In genomic region chr6:33946911-33947489, GRCm38 (mm10) we compare ENCODE assay signal across 13 mouse cellular contexts.
DNase-seq lines count a peak whose midpoint lies in the region; ATAC-seq lines count a peak whose summit lies in the region.
"Had no signal": no experiment of that assay in that cellular context is flagged by ENCODE, and none has a peak within 500 bp of the region (broad histone marks: within the 10 kb centered on the region; RNA-seq: fewer than 3 reads in every experiment).

No protein-coding gene starts in this region.

- peak; percentile 7 for DNase-seq in adrenal gland, postnatal 14 days
- no peak for DNase-seq in adrenal gland, postnatal 10 days
- DNase-seq in lung, postnatal 25 days (ENCODE audit: low spot score) = no peak
- peak; percentile 43 for DNase-seq in thymus, postnatal 14 days
- no peak for DNase-seq in adrenal gland, adult 8-10 months
- no peak for DNase-seq in urinary bladder, postnatal 4 days (ENCODE audit: low spot score in 2 of 2)
- DNase-seq: cerebellum, adult 11 months; kidney, adult 2 months had no signal

- no peak overlapping the region for H3K9ac ChIP-seq in lung, embryonic 15.5 days
- no peak overlapping the region for H3K9ac ChIP-seq in heart, embryonic 15.5 days
- H3K9ac ChIP-seq: limb, embryonic 13.5 days had no signal

- H3K4me2 ChIP-seq in lung, embryonic 15.5 days = no peak overlapping the region
- peak overlapping the region; percentile 27; the same call in 1 of the 2 replicates for H3K4me2 ChIP-seq in heart, embryonic 15.5 days
- H3K4me2 ChIP-seq: limb, embryonic 13.5 days had no signal

- 37% methylated on average over 2 of the region's 2 CpGs for WGBS in lung, embryonic 15.5 days
- 28% methylated on average over 2 of the region's 2 CpGs for WGBS in heart, embryonic 15.5 days

- no peak overlapping the region for H3K4me3 ChIP-seq in lung, embryonic 15.5 days
- no peak overlapping the region for H3K4me3 ChIP-seq in heart, embryonic 15.5 days
- H3K4me3 ChIP-seq: limb, embryonic 13.5 days; megakaryocyte, embryonic 14.5 days had no signal

- H3K4me1 ChIP-seq in lung, embryonic 15.5 days = 0 out of 2 replicates have a peak, but pooled peaks cover 2% of the 10 kb centered on the region
- H3K4me1 ChIP-seq in heart, embryonic 15.5 days (replicated peaks) = peaks cover 19% of the 10 kb centered on the region
- H3K4me1 ChIP-seq: limb, embryonic 13.5 days had no signal

- H3K27ac ChIP-seq in lung, embryonic 15.5 days = no peak overlapping the region
- peak overlapping the region; percentile 77 for H3K27ac ChIP-seq in heart, embryonic 15.5 days
- H3K27ac ChIP-seq: limb, embryonic 13.5 days had no signal

- ATAC-seq in lung, embryonic 15.5 days (ENCODE audit: borderline replicate concordance, extremely low read depth, low FRiP score, low TSS enrichment) = peak; percentile 70
- ATAC-seq in heart, embryonic 15.5 days (replicated peaks; ENCODE audit: insufficient number of reproducible peaks, insufficient read depth, low FRiP score, low read depth) = peak; percentile 94

- no peaks in the 10 kb centered on the region for H3K36me3 ChIP-seq in lung, embryonic 15.5 days
- H3K36me3 ChIP-seq in heart, embryonic 15.5 days = no peaks in the 10 kb centered on the region
- H3K36me3 ChIP-seq: limb, embryonic 13.5 days had no signal

- H3K27me3 ChIP-seq in lung, embryonic 15.5 days = no peaks in the 10 kb centered on the region
- no peaks in the 10 kb centered on the region for H3K27me3 ChIP-seq in heart, embryonic 15.5 days
- H3K27me3 ChIP-seq: limb, embryonic 13.5 days; megakaryocyte, embryonic 14.5 days had no signal

- no peaks in the 10 kb centered on the region for H3K9me3 ChIP-seq in lung, embryonic 15.5 days
- H3K9me3 ChIP-seq in heart, embryonic 15.5 days (replicated peaks) = no peaks in the 10 kb centered on the region
- H3K9me3 ChIP-seq: G1E; limb, embryonic 13.5 days; megakaryocyte, embryonic 14.5 days had no signal

Comparison
In these comparisons a context has a peak if more than half of its experiments do, and no peak if none do; other contexts are left out.
1. DNase-seq: peak in adrenal gland, postnatal 14 days (single experiment) and thymus, postnatal 14 days (single experiment); none in adrenal gland, postnatal 10 days (single experiment), lung, postnatal 25 days (single experiment), adrenal gland, adult 8-10 months (single experiment) and urinary bladder, postnatal 4 days (0 of 2).